Mouse (Mus musculus) liver, adult 2 months (tissue): ENCODE results near the gene Ppm1h.

Experiments
- CTCF ChIP-seq: fragments of 200-500 bp; IDR thresholded peaks from 2 replicates; pipeline ENCODE4 v1.5.1; 2011; ENCODE audit warnings: low read depth, low read length, control low read depth
- POLR2A ChIP-seq: fragments of 200-500 bp; IDR thresholded peaks from 2 replicates; pipeline ENCODE4 v1.6.1; 2011; ENCODE audit warnings: low read length, control low read depth; ENCODE audit not compliant: insufficient read depth; ENCODE audit errors: extremely low read depth

DNA sequence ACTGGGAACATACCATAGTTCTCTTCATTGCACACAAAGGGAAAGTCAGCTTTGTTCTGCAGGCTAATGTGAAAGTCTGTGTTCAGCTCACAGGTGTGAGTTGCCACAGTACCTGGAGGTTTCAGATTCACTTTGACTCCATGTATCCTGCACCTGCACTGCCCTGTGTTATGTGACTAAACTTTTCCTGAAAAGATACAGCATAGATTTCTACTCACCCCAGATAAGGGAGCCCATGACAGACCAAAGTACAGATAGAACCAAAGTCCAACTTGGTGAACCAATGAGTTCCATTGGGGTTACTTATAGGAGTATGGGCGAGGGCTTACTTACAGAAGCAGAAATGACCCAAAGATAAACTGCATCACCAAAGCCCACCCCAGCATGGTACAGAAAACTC, 17.8 kb downstream of the Ppm1h start:
- TF ChIP-seq POLR2A (no peak), CTCF (no peak)
